Mouse (Mus musculus) kidney, postnatal 0 days (tissue): Measurements from ENCODE around the gene Ccnt1. TPM values are rescaled to one million over a fixed set of nuclear protein-coding genes. Genes with fewer than 3 reads are reported as not detected.

Experiments
- ATAC-seq: fragments of 200-750 bp; cut with Nextera tagmentation; replicated peaks from 2 replicates; pipeline ENCODE4 v1.8.0; 2017; ENCODE audit warnings: low read depth, moderate number of reproducible peaks, moderate TSS enrichment, moderate library complexity; ENCODE audit not compliant: low FRiP score
- DNase-seq: peaks from one replicate; pipeline ENCODE4 v3.0.0-alpha.2; 2016; ENCODE audit warnings: low spot score
- H3K27ac ChIP-seq: fragments of 300-500 bp; sonication (generic); 2 replicates; pipeline ENCODE4 v1.5.1; 2014; ENCODE audit warnings: mild to moderate bottlenecking
- H3K27me3 ChIP-seq: fragments of 300-500 bp; sonication (generic); 2 replicates; pipeline ENCODE4 v1.6.1; 2014; ENCODE audit warnings: low read length, mixed read lengths; ENCODE audit not compliant: insufficient read depth
- H3K36me3 ChIP-seq: fragments of 300-500 bp; sonication (generic); 2 replicates; pipeline ENCODE4 v1.6.1; 2014; ENCODE audit warnings: low read length, mixed read lengths; ENCODE audit not compliant: insufficient read depth
- H3K4me1 ChIP-seq: fragments of 300-500 bp; sonication (generic); replicated peaks from 2 replicates; pipeline ENCODE4 v1.6.1; 2014; ENCODE audit warnings: antibody characterized with exemption, low read length, mixed read lengths; ENCODE audit not compliant: insufficient read depth
- H3K4me2 ChIP-seq: fragments of 300-500 bp; sonication (generic); 2 replicates; pipeline ENCODE4 v1.6.1; 2014; ENCODE audit warnings: mild to moderate bottlenecking, low read length, moderate library complexity, mixed read lengths
- H3K4me3 ChIP-seq: fragments of 300-500 bp; sonication (generic); replicated peaks from 2 replicates; pipeline ENCODE4 v1.5.1; 2014; ENCODE audit warnings: low read depth, low read length
- H3K9ac ChIP-seq: fragments of 300-500 bp; sonication (generic); 2 replicates; pipeline ENCODE4 v1.6.1; 2014; ENCODE audit warnings: low read depth, low read length
- H3K9me3 ChIP-seq: fragments of 300-500 bp; sonication (generic); replicated peaks from 2 replicates; pipeline ENCODE4 v1.6.1; 2016; ENCODE audit warnings: low read length, inconsistent platforms, mixed read lengths
- CTCF ChIP-seq: IDR thresholded peaks from 2 replicates; pipeline ENCODE4 v1.5.1; 2016; ENCODE audit warnings: antibody characterized with exemption, low read depth, mild to moderate bottlenecking, moderate library complexity
- WGBS: fragments of 180-500 bp; shearing (Covaris S2); extraction: QIAGEN DNeasy Blood & Tissue Kit; methylation state at CpG from one replicate; pipeline ENCODE4 v1.1.7; 2014; 5-methylcytosine and 5-hydroxymethylcytosine counted together
- polyA plus RNA-seq: library from polyadenylated mRNA; unstranded; fragments of >200 nt; fragmentation: Nextera tagmentation; extraction: Ambion mirVana; gene quantifications from 2 replicates; pipeline ENCODE4 v1.2.1, GENCODE M21; 2015

Gene Ccnt1
- polyA plus RNA-seq, 1 experiment from 2014 or later = 42.3 TPM

DNA sequence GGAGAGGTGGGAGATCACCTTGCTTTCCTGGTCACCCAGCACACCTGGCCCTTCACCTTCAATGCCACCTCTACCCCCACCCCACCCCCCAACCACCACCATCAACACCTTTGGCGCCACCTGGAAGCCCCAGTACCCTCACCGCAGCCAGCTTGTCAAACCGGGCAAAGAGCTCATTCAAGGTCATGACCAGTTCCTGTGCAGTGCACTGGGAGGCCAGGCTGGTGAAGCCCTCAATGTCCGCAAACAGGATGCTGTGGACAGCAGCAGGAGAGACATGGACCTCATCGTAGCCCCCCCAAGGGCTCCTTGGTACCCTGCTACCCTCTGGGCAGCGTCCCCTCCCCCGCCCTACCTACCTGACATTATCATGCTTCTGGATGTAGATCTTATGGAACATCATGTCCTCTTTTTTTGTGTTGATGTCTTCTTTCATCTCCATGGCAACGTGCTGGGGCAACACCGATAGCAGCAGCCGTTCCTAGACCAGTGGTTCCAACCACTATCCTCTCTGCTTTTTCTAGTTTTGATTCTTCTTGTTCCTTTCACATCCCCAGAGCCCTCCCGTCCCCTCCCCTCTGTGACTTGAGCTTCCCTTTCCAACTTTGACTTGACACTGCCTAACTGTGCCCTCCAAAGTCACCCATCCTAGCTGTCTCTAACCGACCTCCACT is 29.4 kb upstream of the Ccnt1 start:
- TF ChIP-seq CTCF = no peak
- Histone ChIP-seq H3K27ac (no peak overlapping the region), H3K4me1 (peaks cover 36% of the 10 kb centered on the region), H3K36me3 (peaks cover 59% of the 10 kb centered on the region), H3K9me3 (no peaks in the 10 kb centered on the region), H3K4me2 (no peak overlapping the region; the same call in 1 of the 2 replicates), H3K9ac (no peak overlapping the region), H3K27me3 (no peaks in the 10 kb centered on the region), H3K4me3 (no peak overlapping the region)
- no peak for ATAC-seq
- no peak for DNase-seq
- 79% methylated on average over 12 of the region's 12 CpGs for WGBS

DNA sequence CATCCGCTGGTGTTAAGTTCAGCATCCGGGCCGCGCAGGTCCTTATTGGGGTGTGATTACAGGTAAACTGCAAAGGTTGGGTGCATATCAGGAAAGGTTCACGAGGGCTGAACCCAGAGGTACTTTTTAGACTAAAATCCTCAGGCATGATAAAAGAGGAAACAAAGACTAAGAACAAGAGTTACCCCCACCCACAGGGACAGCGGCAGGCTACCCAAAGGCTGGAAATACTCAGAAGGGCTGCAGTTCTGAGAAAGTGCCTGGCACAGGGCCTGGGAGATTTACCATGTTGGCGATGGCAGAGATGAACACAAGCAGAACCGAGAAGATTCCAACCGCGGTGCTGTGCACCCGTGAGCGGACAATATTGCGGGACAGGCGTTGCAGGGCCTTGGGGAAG is 25.9 kb upstream of the Ccnt1 start:
- ATAC-seq = no peak

DNA sequence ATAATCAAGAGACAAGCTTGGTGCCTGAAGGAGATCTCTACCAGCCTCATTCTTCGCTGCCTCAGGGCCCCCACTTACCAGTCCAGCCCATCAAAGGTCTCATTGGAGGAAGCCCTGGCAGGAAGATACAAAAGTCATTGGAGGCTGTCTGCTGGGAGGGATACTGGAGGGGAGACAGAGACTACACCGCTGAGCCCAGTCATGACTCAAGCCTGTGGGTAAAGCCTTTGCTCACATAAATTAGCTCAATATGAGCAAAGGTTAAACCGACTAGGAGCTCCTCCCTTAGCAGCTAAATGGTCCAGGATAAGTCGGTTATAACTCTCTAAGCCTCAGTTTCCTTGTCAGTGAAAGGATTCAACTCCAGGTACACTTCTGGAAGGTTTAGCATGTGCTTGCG is 24.3 kb upstream of the Ccnt1 start:
- Histone ChIP-seq H3K4me1 (no peaks in the 10 kb centered on the region), H3K27ac (no peak overlapping the region), H3K4me3 (no peak overlapping the region), H3K9ac (no peak overlapping the region), H3K4me2 (no peak overlapping the region), H3K9me3 (no peaks in the 10 kb centered on the region), H3K36me3 (peaks cover 82% of the 10 kb centered on the region), H3K27me3 (no peaks in the 10 kb centered on the region)
- 84% methylated on average over 5 of the region's 5 CpGs for WGBS
- ATAC-seq (no peak), DNase-seq (no peak)
- TF ChIP-seq CTCF = no peak

More for the DNA sequence above, 25.9 kb upstream of the Ccnt1 start:
- Histone ChIP-seq H3K27ac (no peak overlapping the region), H3K9ac (no peak overlapping the region), H3K9me3 (no peaks in the 10 kb centered on the region), H3K4me3 (no peak overlapping the region), H3K4me1 (peaks cover 6% of the 10 kb centered on the region; the same call in 1 of the 2 replicates), H3K27me3 (no peaks in the 10 kb centered on the region), H3K4me2 (no peak overlapping the region), H3K36me3 (peaks cover 77% of the 10 kb centered on the region)
- TF ChIP-seq CTCF = no peak
- 95% methylated on average over 14 of the region's 14 CpGs for WGBS
- DNase-seq = no peak

DNA sequence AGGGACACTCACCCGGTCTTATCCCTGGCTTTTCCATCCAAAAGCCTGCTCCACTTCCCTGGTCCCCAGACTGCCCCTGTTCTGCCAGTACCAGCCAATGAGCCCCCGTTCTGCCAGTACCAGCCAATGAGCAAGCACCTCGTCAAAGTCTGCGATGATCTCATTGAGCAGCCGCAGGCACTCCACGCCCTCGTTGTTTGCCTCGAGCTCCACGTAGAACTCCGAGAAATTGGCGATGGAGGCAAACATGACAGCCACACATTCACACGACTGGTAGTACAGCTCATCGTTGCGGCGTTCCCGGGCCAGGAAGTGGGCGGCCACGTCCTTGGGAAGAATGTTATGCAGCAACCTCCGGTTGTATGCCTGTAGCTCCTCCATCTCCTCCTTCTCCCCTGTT is 23.5 kb upstream of the Ccnt1 start:
- no peak for ATAC-seq
- Histone ChIP-seq H3K9me3 (no peaks in the 10 kb centered on the region), H3K4me3 (no peak overlapping the region), H3K9ac (no peak overlapping the region), H3K4me1 (no peaks in the 10 kb centered on the region), H3K4me2 (no peak overlapping the region), H3K36me3 (peaks cover 83% of the 10 kb centered on the region), H3K27ac (no peak overlapping the region), H3K27me3 (no peaks in the 10 kb centered on the region)
- WGBS = 86% methylated on average over 19 of the region's 19 CpGs
- DNase-seq = no peak
- TF ChIP-seq CTCF = no peak

DNA sequence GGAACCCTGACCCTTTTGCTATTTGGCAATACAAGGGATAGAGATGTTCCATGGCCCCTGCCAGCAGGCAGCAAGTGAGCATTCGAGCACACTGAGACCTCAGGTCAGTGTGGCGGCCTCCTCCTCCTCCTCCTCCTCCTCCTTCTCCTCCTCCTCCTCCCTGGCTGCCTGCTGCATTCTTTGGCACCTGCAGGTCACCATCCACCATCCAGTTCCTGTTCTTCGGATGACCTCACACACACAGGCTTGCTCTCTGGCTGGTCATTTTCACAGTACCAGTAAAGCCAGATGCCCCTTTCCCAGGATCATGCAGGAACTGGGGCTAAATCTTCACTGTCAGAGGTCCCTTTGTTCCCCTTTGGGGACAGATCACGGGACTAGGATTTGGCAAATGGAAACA is 20.7 kb upstream of the Ccnt1 start:
- no peaks in the 10 kb centered on the region for H3K9me3 ChIP-seq
- no peak overlapping the region for H3K9ac ChIP-seq
- H3K4me2 ChIP-seq = no peak overlapping the region
- peaks cover 66% of the 10 kb centered on the region for H3K36me3 ChIP-seq
- no peak overlapping the region for H3K27ac ChIP-seq
- no peak for TF ChIP-seq CTCF
- ATAC-seq (no peak), DNase-seq (no peak)
- no peak overlapping the region for H3K4me3 ChIP-seq
- H3K27me3 ChIP-seq = no peaks in the 10 kb centered on the region
- H3K4me1 ChIP-seq = no peaks in the 10 kb centered on the region
- WGBS = 55% methylated on average over 4 of the region's 4 CpGs

DNA sequence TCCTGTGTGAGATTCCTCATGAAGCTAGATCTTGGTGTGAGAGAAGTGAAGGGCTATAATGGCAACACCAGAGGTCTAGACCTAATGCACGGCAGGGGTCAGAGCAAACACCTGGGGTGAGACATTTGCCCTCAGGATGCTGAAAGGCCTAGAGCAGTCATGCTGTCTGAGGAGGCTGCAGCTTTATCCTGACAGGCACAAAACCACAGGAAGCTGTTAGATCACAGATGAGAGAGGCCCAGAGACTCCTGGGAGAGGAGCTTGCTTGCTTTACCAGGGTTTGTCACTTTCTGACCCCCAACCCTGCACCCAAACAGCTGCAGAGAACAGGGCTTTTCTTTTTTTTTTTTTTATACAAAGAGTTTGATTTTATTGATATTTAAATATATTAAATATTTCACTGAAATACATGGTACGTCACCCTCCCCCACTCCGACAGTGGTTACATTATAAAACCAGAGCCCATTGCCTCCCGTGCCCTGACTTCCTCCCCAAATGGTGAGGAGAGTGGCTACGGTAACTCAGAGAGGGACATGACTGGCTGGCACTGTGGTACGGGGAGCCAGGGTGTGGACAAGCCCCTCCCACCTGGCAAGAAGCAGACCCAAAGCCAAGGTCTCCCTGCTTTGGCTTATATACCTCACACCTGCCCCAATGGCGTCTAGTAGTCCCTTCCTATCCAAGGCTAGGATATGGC is 19.1 kb upstream of the Ccnt1 start:
- Histone ChIP-seq H3K27ac (no peak overlapping the region), H3K36me3 (peaks cover 49% of the 10 kb centered on the region), H3K4me1 (no peaks in the 10 kb centered on the region), H3K9ac (no peak overlapping the region), H3K27me3 (no peaks in the 10 kb centered on the region), H3K4me2 (no peak overlapping the region), H3K9me3 (no peaks in the 10 kb centered on the region), H3K4me3 (no peak overlapping the region)
- ATAC-seq (no peak), DNase-seq (no peak)
- TF ChIP-seq CTCF = no peak
- WGBS = 82% methylated on average over 7 of the region's 7 CpGs
